Mouse (Mus musculus) embryonic fibroblast, embryonic 13.5 days (primary cell): ENCODE measurements around the gene A730049H05Rik.

Source experiments
- CTCF ChIP-seq: IDR thresholded peaks from 2 replicates; pipeline ENCODE4 v1.5.1; 2011; ENCODE audit warnings: mild to moderate bottlenecking, control low read depth, low read length, moderate library complexity, borderline replicate concordance; ENCODE audit not compliant: insufficient read depth
- POLR2A ChIP-seq: IDR thresholded peaks from 2 replicates; pipeline ENCODE4 v1.6.1; 2011; ENCODE audit warnings: low read depth, mild to moderate bottlenecking, control low read depth, low read length, moderate library complexity

DNA sequence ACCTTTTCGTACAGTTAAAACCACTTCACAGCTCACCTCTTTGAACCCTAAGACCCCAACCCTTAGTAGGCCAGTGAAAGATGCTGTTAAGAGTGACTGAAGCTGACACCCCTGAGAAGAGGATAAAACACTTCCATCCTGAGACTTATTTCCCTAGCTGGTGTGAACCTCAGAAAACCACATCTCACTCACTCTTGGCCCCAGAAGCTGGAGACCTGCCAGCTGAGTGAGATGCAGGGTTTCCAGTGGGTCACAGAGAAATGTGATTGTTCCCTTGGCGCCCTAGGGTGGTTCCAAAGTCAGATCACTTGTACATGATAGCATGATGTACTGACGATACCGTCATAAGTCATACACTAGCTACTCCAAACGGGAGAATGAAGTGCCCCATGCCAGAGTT, 66.2 kb downstream of the A730049H05Rik start:
- TF ChIP-seq POLR2A (no peak), CTCF (no peak)
